Mouse (Mus musculus): ENCODE results near the gene Lrp8. TPM values are rescaled to one million over a fixed set of nuclear protein-coding genes. Genes with fewer than 3 reads are reported as not detected.

Gene Lrp8
- total and polyA plus RNA-seq, 3 experiments = 6.4 to 21.1 (median 14.2) TPM

- DNase-seq (ENCODE audit: extremely low read depth) = no peak
- H3K4me1 ChIP-seq (ENCODE audit: control insufficient read depth in 1 of 2, insufficient read depth in 2 of 2) = no peaks in the 10 kb centered on the region
- H3K4me2 ChIP-seq (ENCODE audit: insufficient read depth, low read depth, poor library complexity, severe bottlenecking) = no peak overlapping the region
- no peaks in the 10 kb centered on the region for H3K9me3 ChIP-seq (replicated peaks; ENCODE audit: low read length)
- H3K27ac ChIP-seq (ENCODE audit: insufficient read depth, low read depth) = no peak overlapping the region
- H3K79me2 ChIP-seq (replicated peaks; ENCODE audit: control insufficient read depth, extremely low read depth, insufficient read depth, poor library complexity, severe bottlenecking) = no peaks in the 10 kb centered on the region
- in situ Hi-C loops (cut with MboI; ENCODE audit: low pct_ligation_motif_present, low pct_unique_long_range_greater_than_20kb, low sequenced_read_pairs) = no loop called here
- TF ChIP-seq ZKSCAN1 (IDR thresholded peaks at IDR 0.05; ENCODE audit: borderline replicate concordance, low read depth, low read length) (no peak), PAX5 (IDR thresholded peaks at IDR 0.05; ENCODE audit: low read length) (no peak), SMC3 (IDR thresholded peaks at IDR 0.05; ENCODE audit: low read depth, low read length) (no peak), CHD1 (IDR thresholded peaks at IDR 0.05; ENCODE audit: low read depth, low read length) (no peak), UBTF (IDR thresholded peaks at IDR 0.05; ENCODE audit: low read depth, low read length) (no peak), JUN (IDR thresholded peaks at IDR 0.05; ENCODE audit: insufficient read depth, low read depth, low read length) (no peak)
- no peak overlapping the region for H3K4me3 ChIP-seq (replicated peaks in 1 of 3; ENCODE audit: low read depth in 2 of 3, low read length in 2 of 3, poor library complexity in 1 of 3)
- dilution Hi-C loops (cut with MboI; ENCODE audit: extremely low pct_ligation_motif_present, extremely low pct_unique_long_range_greater_than_20kb, low sequenced_read_pairs) = no loop called here
- H3K36me3 ChIP-seq (replicated peaks in 1 of 2; ENCODE audit: control insufficient read depth in 1 of 2, insufficient read depth in 1 of 2, low read length in 1 of 2) = no peaks in the 10 kb centered on the region
- H3K9ac ChIP-seq (ENCODE audit: insufficient read depth, low read depth) = no peak overlapping the region
- peaks cover 2% of the 10 kb centered on the region for H3K27me3 ChIP-seq (replicated peaks)
Observed at GRCm38 (mm10) chr4:107766182-107766581, 35.9 kb upstream of the Lrp8 start.

DNA sequence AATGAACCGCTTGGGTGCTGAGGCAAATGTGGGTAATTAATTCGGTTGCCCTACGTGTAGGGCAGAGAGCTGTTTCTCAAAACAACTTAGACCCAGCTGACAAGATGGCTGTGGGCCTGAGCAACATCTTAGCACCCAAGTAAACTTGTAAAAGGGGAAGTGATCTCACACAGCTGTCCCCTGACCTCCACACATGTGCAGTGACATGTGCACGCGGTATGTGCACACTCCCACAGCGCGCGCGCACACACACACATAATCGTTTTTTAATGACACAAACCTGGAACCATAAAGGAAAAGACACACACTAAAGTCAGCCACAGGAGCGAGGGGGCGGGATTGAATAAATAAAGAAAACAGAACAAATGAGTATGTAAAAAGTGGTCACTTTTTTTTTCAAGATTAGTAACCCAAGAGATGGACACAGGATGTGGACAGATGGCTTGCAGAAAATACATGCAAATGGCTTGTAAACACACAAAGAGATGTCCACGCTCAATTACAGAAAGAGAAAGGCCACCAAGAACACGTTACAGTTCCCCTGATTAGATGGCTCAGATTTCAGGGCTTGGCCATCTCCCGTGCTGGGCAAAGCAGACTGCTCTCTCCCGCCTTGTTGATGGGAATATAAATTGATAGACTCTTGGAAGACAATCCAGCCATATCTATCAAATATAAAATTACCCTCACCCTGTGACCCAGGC lies 29.8 kb upstream of the Lrp8 start:
- Histone ChIP-seq H3K79me2 (replicated peaks; ENCODE audit: control insufficient read depth, extremely low read depth, insufficient read depth, poor library complexity, severe bottlenecking) (no peaks in the 10 kb centered on the region), H3K4me2 (ENCODE audit: insufficient read depth, low read depth, poor library complexity, severe bottlenecking) (no peak overlapping the region), H3K27ac (ENCODE audit: insufficient read depth, low read depth) (no peak overlapping the region), H3K9ac (ENCODE audit: insufficient read depth, low read depth) (no peak overlapping the region), H3K4me1 (ENCODE audit: control insufficient read depth in 1 of 2, insufficient read depth in 2 of 2) (peaks cover 4 to 11% of the 10 kb centered on the region in 2 experiments; a peak in 3 of 4 replicates), H3K27me3 (replicated peaks) (peaks cover 2% of the 10 kb centered on the region), H3K9me3 (replicated peaks; ENCODE audit: low read length) (no peaks in the 10 kb centered on the region), H3K36me3 (replicated peaks in 1 of 2; ENCODE audit: control insufficient read depth in 1 of 2, insufficient read depth in 1 of 2, low read length in 1 of 2) (no peaks in the 10 kb centered on the region), H3K4me3 (replicated peaks in 1 of 3; ENCODE audit: low read depth in 2 of 3, low read length in 2 of 3, poor library complexity in 1 of 3) (no peak overlapping the region)
- DNase-seq (ENCODE audit: extremely low read depth) = peak; percentile 10
- TF ChIP-seq POLR2AphosphoS2 (IDR thresholded peaks at IDR 0.05; ENCODE audit: low read depth, low read length) (no peak), USF1 (IDR thresholded peaks at IDR 0.05; ENCODE audit: low read depth, low read length) (no peak), BHLHE40 (IDR thresholded peaks at IDR 0.05; ENCODE audit: low read depth, low read length) (peak; percentile 58), CTCF (conservative IDR thresholded peaks at IDR 0.05 in 1 of 2, IDR thresholded peaks at IDR 0.05 in 1 of 2; ENCODE audit: low read depth in 2 of 2, low read length in 2 of 2) (no peak), ZNF384 (IDR thresholded peaks at IDR 0.05; ENCODE audit: low read depth, low read length) (no peak), ELF1 (IDR thresholded peaks at IDR 0.05; ENCODE audit: low read depth, low read length) (no peak), ETS1 (conservative IDR thresholded peaks at IDR 0.05; ENCODE audit: low read depth, low read length) (no peak)
- in situ Hi-C loops (cut with MboI; ENCODE audit: low pct_ligation_motif_present, low pct_unique_long_range_greater_than_20kb, low sequenced_read_pairs) (no loop called here), dilution Hi-C loops (cut with MboI; ENCODE audit: extremely low pct_ligation_motif_present, extremely low pct_unique_long_range_greater_than_20kb, low sequenced_read_pairs) (no loop called here)

- Histone ChIP-seq H3K4me1 (ENCODE audit: control insufficient read depth in 1 of 2, insufficient read depth in 2 of 2) (peaks cover 4 to 17% of the 10 kb centered on the region in 2 experiments; a peak in 3 of 4 replicates), H3K27ac (ENCODE audit: insufficient read depth, low read depth) (no peak overlapping the region), H3K79me2 (replicated peaks; ENCODE audit: control insufficient read depth, extremely low read depth, insufficient read depth, poor library complexity, severe bottlenecking) (no peaks in the 10 kb centered on the region), H3K4me3 (replicated peaks in 1 of 3; ENCODE audit: low read depth in 2 of 3, low read length in 2 of 3, poor library complexity in 1 of 3) (no peak overlapping the region), H3K36me3 (replicated peaks in 1 of 2; ENCODE audit: control insufficient read depth in 1 of 2, insufficient read depth in 1 of 2, low read length in 1 of 2) (no peaks in the 10 kb centered on the region), H3K9ac (ENCODE audit: insufficient read depth, low read depth) (no peak overlapping the region), H3K27me3 (replicated peaks) (no peaks in the 10 kb centered on the region), H3K9me3 (replicated peaks; ENCODE audit: low read length) (no peaks in the 10 kb centered on the region), H3K4me2 (ENCODE audit: insufficient read depth, low read depth, poor library complexity, severe bottlenecking) (no peak overlapping the region)
- dilution Hi-C loops (cut with MboI; ENCODE audit: extremely low pct_ligation_motif_present, extremely low pct_unique_long_range_greater_than_20kb, low sequenced_read_pairs) (no loop called here), in situ Hi-C loops (cut with MboI; ENCODE audit: low pct_ligation_motif_present, low pct_unique_long_range_greater_than_20kb, low sequenced_read_pairs) (no loop called here)
- TF ChIP-seq PAX5 (IDR thresholded peaks at IDR 0.05; ENCODE audit: low read length) (no peak), MAFK (IDR thresholded peaks at IDR 0.05; ENCODE audit: insufficient replicate concordance, low read length) (no peak), CHD1 (IDR thresholded peaks at IDR 0.05; ENCODE audit: low read depth, low read length) (no peak), MAZ (IDR thresholded peaks at IDR 0.05; ENCODE audit: low read depth, low read length) (no peak), POLR2A (IDR thresholded peaks at IDR 0.05; ENCODE audit: low read depth, low read length) (no peak), MXI1 (IDR thresholded peaks at IDR 0.05; ENCODE audit: low read depth, low read length) (no peak), ZC3H11A (IDR thresholded peaks at IDR 0.05; ENCODE audit: low read depth, low read length) (no peak), USF2 (conservative IDR thresholded peaks at IDR 0.05; ENCODE audit: low read depth, low read length) (no peak), MYC (IDR thresholded peaks at IDR 0.05; ENCODE audit: low read depth, low read length) (no peak), MAX (IDR thresholded peaks at IDR 0.05; ENCODE audit: low read length) (no peak)
- no peak for DNase-seq (ENCODE audit: extremely low read depth)
Observed at GRCm38 (mm10) chr4:107774868-107775267, 27.2 kb upstream of the Lrp8 start.
